8 mouse cellular contexts compared by ENCODE assay signal in the genomic region with DNA sequence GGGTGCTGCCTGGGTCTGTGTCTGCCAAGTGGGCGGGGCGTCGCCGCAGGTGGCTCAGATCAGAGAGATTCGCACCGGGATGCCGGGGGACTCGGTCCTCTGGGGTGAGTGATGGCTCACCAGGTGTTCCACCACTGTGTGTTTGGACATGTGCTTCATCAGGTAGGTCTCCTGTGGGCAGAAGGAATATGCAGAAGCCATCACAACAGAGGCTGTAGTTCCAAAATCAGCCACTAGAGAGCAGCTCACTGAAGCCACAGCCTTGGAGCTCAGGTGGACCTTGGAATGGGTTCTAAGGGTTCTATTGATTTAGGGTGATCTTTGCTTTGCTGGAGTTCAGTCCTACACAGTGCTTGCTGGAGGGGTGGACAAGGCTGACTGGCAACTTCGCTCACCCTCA. TPM values are rescaled to one million over a fixed set of nuclear protein-coding genes. Genes with fewer than 3 reads are reported as not detected.
A peak's percentile ranks its signal among the peaks of the same experiment; 100 is the strongest.
DNase-seq lines count a peak whose midpoint lies in the region; ATAC-seq and TF ChIP-seq lines count a peak whose summit lies in the region.

No protein-coding gene starts in this region.

- H3K27ac ChIP-seq in testis, adult 2 months (ENCODE audit: control insufficient read depth, insufficient read depth, low read depth, low read length) = no peak overlapping the region

- no peaks in the 10 kb centered on the region for H3K36me3 ChIP-seq in testis, adult 2 months (ENCODE audit: control insufficient read depth, insufficient read depth, low read length)

- H3K27me3 ChIP-seq in testis, adult 2 months (ENCODE audit: control insufficient read depth, insufficient read depth, low read length) = no peaks in the 10 kb centered on the region

- TF ChIP-seq CTCF in testis, adult 2 months (IDR thresholded peaks at IDR 0.05; ENCODE audit: control insufficient read depth, insufficient read depth, insufficient replicate concordance, low read depth, low read length) = peak; percentile 53; the same call in 1 of the 2 replicates

- no peak overlapping the region for H3K4me3 ChIP-seq in testis, adult 2 months (ENCODE audit: control insufficient read depth, low read depth, low read length)

- intact Hi-C loops in gastrocnemius, postnatal 36 days (cut with DNase I) = no loop called here

- TF ChIP-seq POLR2A in testis, adult 2 months (IDR thresholded peaks at IDR 0.05; ENCODE audit: control insufficient read depth, low read depth, low read length) = no peak

- 0 out of 2 replicates have a peak, but pooled peaks have one; percentile 27 for ATAC-seq in megakaryocyte-erythroid progenitor cell, adult 5-6 weeks (replicated peaks; ENCODE audit: low FRiP score, low TSS enrichment, poor library complexity, severe bottlenecking)

- peaks cover 14% of the 10 kb centered on the region for H3K4me1 ChIP-seq in testis, adult 2 months (ENCODE audit: control insufficient read depth, insufficient read depth, low read length)

- peak; percentile 12 for DNase-seq in gastrocnemius, postnatal 25 days
- DNase-seq in gastrocnemius, postnatal 36 days = no peak
- no peak for DNase-seq in testis, postnatal 14 days (ENCODE audit: low spot score)
- peak; percentile 69 for DNase-seq in cerebellum, adult 8-10 months
- peak; percentile 64 for DNase-seq in kidney, postnatal 14 days
- DNase-seq in frontal cortex, postnatal 25 days (ENCODE audit: low spot score in 2 of 2) = no peak

RNA-seq across cellular contexts. Expression of gene A3galt2, which starts 19.3 kb away (rescaled TPM):
- under 1 TPM in 1 of 2 experiments, not detected in 1; 0.13 TPM for total RNA-seq in gastrocnemius, postnatal 25 days (2021)
- total RNA-seq in gastrocnemius, postnatal 36 days (2021) = under 1 TPM; 0.10 to 0.20 TPM
- 0.06 and 0.07 TPM in 2 replicates for polyA plus RNA-seq in testis, adult 2 months (2012; rRNA removed)
- total RNA-seq in megakaryocyte-erythroid progenitor cell, adult 5-6 weeks (2014; fragmentation: Nextera tagmentation) = 0.31 TPM in 1 of 2 replicates, not detected in the other
- not detected in 2 replicates for total RNA-seq in megakaryocyte-erythroid progenitor cell, adult 5-6 weeks (2017)

RNA-seq across cellular contexts. Expression of gene Zfp362, which starts 31.4 kb away (rescaled TPM):
- 10 to 100 TPM in 1 of 2 experiments, 1 to 10 TPM in 1; 9.9 to 10.5 TPM for total RNA-seq in gastrocnemius, postnatal 25 days (2021)
- total RNA-seq in gastrocnemius, postnatal 36 days (2021) = 10 to 100 TPM in 1 of 2 experiments, 1 to 10 TPM in 1; 8.4 to 10.4 TPM
- polyA plus RNA-seq in testis, adult 2 months (2012; rRNA removed) = 16.0 and 16.5 TPM in 2 replicates
- total RNA-seq in megakaryocyte-erythroid progenitor cell, adult 5-6 weeks (2014; fragmentation: Nextera tagmentation) = 28.5 and 38.2 TPM in 2 replicates
- total RNA-seq in megakaryocyte-erythroid progenitor cell, adult 5-6 weeks (2017) = 2.8 and 7.4 TPM in 2 replicates

Comparison
In these comparisons a context has a peak if more than half of its experiments do, and no peak if none do; other contexts are left out.
1. DNase-seq: peak in gastrocnemius, postnatal 25 days (single experiment), cerebellum, adult 8-10 months (single experiment) and kidney, postnatal 14 days (single experiment); none in gastrocnemius, postnatal 36 days (0 of 2), testis, postnatal 14 days (single experiment) and frontal cortex, postnatal 25 days (0 of 2).